Mouse (Mus musculus): ENCODE data around the gene Atp6v1c2. TPM values are rescaled to one million over a fixed set of nuclear protein-coding genes. Genes with fewer than 3 reads are reported as not detected.

Atp6v1c2 gene
- polyA plus RNA-seq, 2 experiments = 0.09 to 0.19 TPM

GRCm38 (mm10) chr12:17333459-17333858 is 4.3 kb upstream of the Atp6v1c2 start:
- no peak for DNase-seq (ENCODE audit: low spot score)
- no peaks in the 10 kb centered on the region for H3K9me3 ChIP-seq (ENCODE audit: control insufficient read depth, low read length)
- H3K4me1 ChIP-seq (ENCODE audit: control insufficient read depth, insufficient read depth, low read length) = no peaks in the 10 kb centered on the region
- H3K9ac ChIP-seq (ENCODE audit: low read depth, low read length, severe bottlenecking) = no peak overlapping the region
- H3K36me3 ChIP-seq (ENCODE audit: control insufficient read depth, insufficient read depth, low read length) = no peaks in the 10 kb centered on the region
- H3K27me3 ChIP-seq (ENCODE audit: control insufficient read depth, insufficient read depth, low read length) = no peaks in the 10 kb centered on the region
- no peak overlapping the region for H3K27ac ChIP-seq (replicated peaks; ENCODE audit: low read depth, low read length)
- H3K4me3 ChIP-seq (replicated peaks; ENCODE audit: low read length) = no peak overlapping the region
- no peak for ATAC-seq (ENCODE audit: low FRiP score, low read depth)
- WGBS = 30% methylated on average over 1 of the region's 1 CpGs
- TF ChIP-seq POLR2A (IDR thresholded peaks at IDR 0.05; ENCODE audit: borderline replicate concordance, extremely low read depth, insufficient read depth, insufficient read length) = no peak
- H3K4me2 ChIP-seq (replicated peaks; ENCODE audit: low read depth, low read length, severe bottlenecking) = no peak overlapping the region

DNA sequence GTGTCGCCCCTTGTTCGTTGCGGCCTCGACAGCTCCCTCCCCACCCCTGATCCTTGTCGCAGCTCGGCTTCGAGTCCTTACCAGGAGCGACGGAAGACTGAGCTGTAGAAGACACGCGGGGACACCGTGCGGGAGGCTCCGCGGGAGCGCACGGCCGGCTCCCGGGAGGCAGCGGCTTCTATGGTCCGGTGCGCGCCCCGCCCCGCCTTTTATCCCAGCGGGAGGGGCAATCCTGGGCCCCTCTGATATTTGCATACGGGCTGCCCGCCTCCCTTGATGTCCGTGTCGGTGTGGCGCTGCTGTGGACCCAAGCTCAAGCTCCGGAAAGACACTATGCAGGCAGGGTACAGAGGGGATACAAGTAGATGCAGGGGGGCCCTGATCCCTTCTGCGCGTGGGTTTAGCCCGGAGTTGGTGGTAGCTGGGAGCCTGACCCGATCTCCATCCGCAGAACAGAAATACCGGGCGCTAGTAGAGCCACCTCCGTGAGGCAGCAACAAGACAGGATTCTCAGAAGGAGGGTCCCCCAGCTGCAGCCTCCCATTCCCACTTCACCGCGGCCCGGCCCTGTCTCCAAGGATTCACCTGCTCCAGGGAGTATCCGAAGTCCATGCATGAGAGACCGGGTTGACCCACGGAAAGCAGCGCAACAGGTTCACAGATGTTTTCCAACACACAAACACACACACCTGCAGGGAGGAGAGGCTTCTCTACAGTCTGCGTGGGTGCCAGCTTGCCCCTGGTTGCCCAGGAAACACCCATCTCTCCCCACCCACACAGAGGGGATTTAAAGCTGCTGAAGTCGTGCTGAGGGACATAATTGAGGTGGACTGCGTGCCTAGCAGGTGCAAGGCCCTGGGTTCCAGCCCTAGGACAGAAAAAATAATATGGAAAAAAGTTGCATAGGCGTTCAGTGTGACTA is 4.3 kb downstream of the Atp6v1c2 start:
- H3K4me3 ChIP-seq (replicated peaks; ENCODE audit: low read length) = peak overlapping the region; percentile 39
- TF ChIP-seq POLR2A (IDR thresholded peaks at IDR 0.05; ENCODE audit: borderline replicate concordance, extremely low read depth, insufficient read depth, insufficient read length) = no peak
- peak overlapping the region; percentile 81 for H3K4me2 ChIP-seq (replicated peaks; ENCODE audit: low read depth, low read length, severe bottlenecking)
- H3K4me1 ChIP-seq (ENCODE audit: control insufficient read depth, insufficient read depth, low read length) = peaks cover 5% of the 10 kb centered on the region; the same call in 1 of the 2 replicates
- no peak for DNase-seq (ENCODE audit: low spot score)
- ATAC-seq (ENCODE audit: low FRiP score, low read depth) = no peak
- no peaks in the 10 kb centered on the region for H3K9me3 ChIP-seq (ENCODE audit: control insufficient read depth, low read length)
- peaks cover 30% of the 10 kb centered on the region for H3K27me3 ChIP-seq (ENCODE audit: control insufficient read depth, insufficient read depth, low read length)
- WGBS = 5% methylated on average over 49 of the region's 51 CpGs
- no peaks in the 10 kb centered on the region for H3K36me3 ChIP-seq (ENCODE audit: control insufficient read depth, insufficient read depth, low read length)
- peak overlapping the region; percentile 36; the same call in 1 of the 2 replicates for H3K9ac ChIP-seq (ENCODE audit: low read depth, low read length, severe bottlenecking)
- no peak overlapping the region for H3K27ac ChIP-seq (replicated peaks; ENCODE audit: low read depth, low read length)

DNA sequence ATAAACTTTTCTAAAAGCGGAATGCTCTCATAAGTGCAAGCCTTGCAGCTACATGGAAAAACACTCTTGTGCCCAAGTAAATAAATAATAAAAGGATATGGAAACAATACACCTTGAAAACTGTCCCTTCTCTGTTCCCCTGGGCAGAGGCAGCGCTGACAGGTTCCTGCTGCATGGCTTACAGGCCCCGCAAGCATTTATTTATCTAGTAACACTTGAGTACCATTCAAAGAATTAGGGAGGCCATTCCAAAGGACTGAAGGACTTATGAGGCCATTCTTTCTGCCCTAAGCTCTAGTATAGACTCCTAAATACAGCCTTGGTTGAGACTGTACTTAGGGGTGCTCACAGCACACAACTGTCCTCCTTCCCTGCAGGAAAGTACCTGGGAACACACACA is 10.7 kb downstream of the Atp6v1c2 start:
- Histone ChIP-seq H3K36me3 (ENCODE audit: control insufficient read depth, insufficient read depth, low read length) (no peaks in the 10 kb centered on the region), H3K9me3 (ENCODE audit: control insufficient read depth, low read length) (no peaks in the 10 kb centered on the region), H3K9ac (ENCODE audit: low read depth, low read length, severe bottlenecking) (no peak overlapping the region), H3K4me3 (replicated peaks; ENCODE audit: low read length) (no peak overlapping the region), H3K4me2 (replicated peaks; ENCODE audit: low read depth, low read length, severe bottlenecking) (no peak overlapping the region), H3K27me3 (ENCODE audit: control insufficient read depth, insufficient read depth, low read length) (peaks cover 8% of the 10 kb centered on the region; the same call in 1 of the 2 replicates), H3K4me1 (ENCODE audit: control insufficient read depth, insufficient read depth, low read length) (no peaks in the 10 kb centered on the region), H3K27ac (replicated peaks; ENCODE audit: low read depth, low read length) (no peak overlapping the region)
- DNase-seq (ENCODE audit: low spot score) = no peak
- TF ChIP-seq POLR2A (IDR thresholded peaks at IDR 0.05; ENCODE audit: borderline replicate concordance, extremely low read depth, insufficient read depth, insufficient read length) = no peak
- WGBS = 65% methylated on average over 3 of the region's 3 CpGs
- no peak for ATAC-seq (ENCODE audit: low FRiP score, low read depth)

DNA sequence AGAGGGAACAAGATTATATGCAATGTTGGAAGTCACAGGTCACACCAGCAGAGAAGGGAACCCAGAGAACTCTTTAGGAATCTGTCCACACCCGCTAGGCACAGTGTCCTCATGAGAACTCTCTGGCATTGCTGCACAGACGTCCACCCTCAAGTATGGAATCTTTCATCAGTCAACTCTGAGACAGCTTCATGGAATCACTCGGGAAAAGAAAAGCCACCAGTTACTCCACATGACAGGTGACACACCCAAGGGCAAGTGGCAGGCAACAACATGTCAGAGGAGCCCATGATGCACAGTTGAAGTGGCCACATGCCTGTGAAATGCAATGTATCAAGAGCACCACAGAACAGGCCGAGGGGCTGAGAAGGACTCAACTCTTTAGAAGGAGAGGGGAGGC is 11.2 kb downstream of the Atp6v1c2 start:
- H3K4me3 ChIP-seq (replicated peaks; ENCODE audit: low read length) = no peak overlapping the region
- no peaks in the 10 kb centered on the region for H3K4me1 ChIP-seq (ENCODE audit: control insufficient read depth, insufficient read depth, low read length)
- DNase-seq (ENCODE audit: low spot score) (no peak), ATAC-seq (ENCODE audit: low FRiP score, low read depth) (no peak)
- TF ChIP-seq POLR2A (IDR thresholded peaks at IDR 0.05; ENCODE audit: borderline replicate concordance, extremely low read depth, insufficient read depth, insufficient read length) = no peak
- WGBS = 62% methylated on average over 4 of the region's 4 CpGs
- no peak overlapping the region for H3K9ac ChIP-seq (ENCODE audit: low read depth, low read length, severe bottlenecking)
- H3K27me3 ChIP-seq (ENCODE audit: control insufficient read depth, insufficient read depth, low read length) = peaks cover 3% of the 10 kb centered on the region; the same call in 1 of the 2 replicates
- H3K36me3 ChIP-seq (ENCODE audit: control insufficient read depth, insufficient read depth, low read length) = no peaks in the 10 kb centered on the region
- no peaks in the 10 kb centered on the region for H3K9me3 ChIP-seq (ENCODE audit: control insufficient read depth, low read length)
- no peak overlapping the region for H3K27ac ChIP-seq (replicated peaks; ENCODE audit: low read depth, low read length)
- no peak overlapping the region for H3K4me2 ChIP-seq (replicated peaks; ENCODE audit: low read depth, low read length, severe bottlenecking)

- H3K9ac ChIP-seq (ENCODE audit: low read depth, low read length, severe bottlenecking) = no peak overlapping the region
- no peak overlapping the region for H3K4me2 ChIP-seq (replicated peaks; ENCODE audit: low read depth, low read length, severe bottlenecking)
- TF ChIP-seq POLR2A (IDR thresholded peaks at IDR 0.05; ENCODE audit: borderline replicate concordance, extremely low read depth, insufficient read depth, insufficient read length) = no peak
- H3K27me3 ChIP-seq (ENCODE audit: control insufficient read depth, insufficient read depth, low read length) = no peaks in the 10 kb centered on the region
- 91% methylated on average over 5 of the region's 5 CpGs for WGBS
- H3K4me1 ChIP-seq (ENCODE audit: control insufficient read depth, insufficient read depth, low read length) = no peaks in the 10 kb centered on the region
- H3K9me3 ChIP-seq (ENCODE audit: control insufficient read depth, low read length) = no peaks in the 10 kb centered on the region
- ATAC-seq (ENCODE audit: low FRiP score, low read depth) = no peak
- H3K27ac ChIP-seq (replicated peaks; ENCODE audit: low read depth, low read length) = no peak overlapping the region
- DNase-seq (ENCODE audit: low spot score) = no peak
- no peaks in the 10 kb centered on the region for H3K36me3 ChIP-seq (ENCODE audit: control insufficient read depth, insufficient read depth, low read length)
- no peak overlapping the region for H3K4me3 ChIP-seq (replicated peaks; ENCODE audit: low read length)
Measured at GRCm38 (mm10) chr12:17316096-17316495, 13.1 kb downstream of the Atp6v1c2 start.
